Mouse (Mus musculus): ENCODE measurements around the gene Fam166b. TPM values are rescaled to one million over a fixed set of nuclear protein-coding genes. Genes with fewer than 3 reads are reported as not detected.

Fam166b gene
- polyA plus RNA-seq, 1 experiment, result 1.3 TPM

DNA sequence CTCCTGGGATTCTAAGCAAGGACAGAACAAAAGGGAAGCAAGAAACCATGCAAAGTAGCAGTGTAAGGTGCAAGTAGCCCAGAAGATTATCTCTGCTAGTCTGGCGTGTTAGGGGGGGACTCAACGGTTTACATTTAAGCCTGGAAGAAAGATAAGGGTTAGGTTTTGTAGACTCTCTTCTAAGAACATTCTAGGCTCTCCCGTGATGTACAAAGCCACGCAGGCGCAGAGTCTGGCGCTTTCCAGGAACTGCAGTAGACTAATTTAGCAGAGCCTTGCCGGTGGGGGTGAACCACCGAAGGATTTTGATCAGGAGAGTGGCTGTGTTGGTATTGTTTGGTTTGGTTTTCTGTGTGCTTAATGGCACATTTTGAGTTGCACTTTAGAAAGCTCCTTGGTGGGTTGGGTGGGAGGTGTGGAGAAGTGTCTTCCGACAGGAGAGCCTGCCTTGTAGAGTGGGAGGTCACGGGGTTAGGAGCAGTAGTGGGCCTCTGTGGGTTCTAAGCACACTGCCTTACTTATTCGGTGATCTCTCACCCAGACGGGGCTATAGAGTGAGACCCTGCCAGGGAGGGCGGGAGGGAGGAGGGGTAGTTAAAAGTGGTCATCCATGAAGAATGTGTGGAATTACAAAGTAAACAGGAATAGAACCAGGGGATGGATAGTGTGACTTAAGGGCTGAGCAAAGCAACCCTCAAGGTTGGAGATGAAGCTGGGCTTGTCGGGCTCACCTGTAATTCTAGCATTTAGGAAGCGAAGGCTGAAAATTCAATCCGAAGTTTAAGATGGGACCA, 11.5 kb downstream of the Fam166b start:
- TF ChIP-seq POLR2A (IDR thresholded peaks at IDR 0.05; ENCODE audit: low read depth, low read length), result no peak
- no peak for TF ChIP-seq CTCF (conservative IDR thresholded peaks at IDR 0.05; ENCODE audit: insufficient read depth, insufficient read length, low read depth, low read length)
- WGBS, result 47% methylated on average over 16 of the region's 16 CpGs
- no peak for DNase-seq

DNA sequence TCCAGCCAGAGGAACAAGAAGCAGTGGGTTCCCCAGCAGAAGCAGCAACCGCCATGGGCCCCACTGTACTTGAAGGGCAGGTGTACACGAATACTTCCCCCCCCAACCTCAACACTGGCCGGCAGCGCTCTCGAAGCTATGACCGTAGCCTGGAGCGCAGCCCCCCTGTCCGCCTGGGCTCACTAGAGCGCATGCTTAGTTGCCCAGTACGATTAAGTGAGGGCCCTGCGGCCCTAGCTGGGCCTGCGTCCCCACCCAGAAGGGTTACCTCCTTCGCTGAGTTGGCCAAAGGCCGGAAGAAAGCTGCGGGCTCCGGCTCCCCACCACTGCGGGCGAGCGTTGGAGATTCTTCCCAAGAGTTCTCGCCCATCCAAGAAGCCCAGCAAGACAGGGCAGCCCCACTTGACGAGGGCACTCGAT, 12.9 kb downstream of the Fam166b start:
- WGBS, result 97% methylated on average over 22 of the region's 22 CpGs
- Histone ChIP-seq H3K27me3 (replicated peaks; ENCODE audit: control insufficient read depth, insufficient read depth, low read length) (no peaks in the 10 kb centered on the region), H3K36me3 (ENCODE audit: control insufficient read depth, insufficient read depth, low read length) (no peaks in the 10 kb centered on the region), H3K4me3 (ENCODE audit: insufficient read depth, low read depth, low read length) (no peak overlapping the region), H3K4me1 (ENCODE audit: control insufficient read depth, insufficient read depth, low read length) (peaks cover 14% of the 10 kb centered on the region), H3K27ac (ENCODE audit: insufficient read depth, low read depth, low read length) (no peak overlapping the region)
- no peak for DNase-seq
- TF ChIP-seq POLR2A (IDR thresholded peaks at IDR 0.05; ENCODE audit: low read depth, low read length), result no peak
- TF ChIP-seq CTCF (conservative IDR thresholded peaks at IDR 0.05; ENCODE audit: insufficient read depth, insufficient read length, low read depth, low read length), result no peak

More for the DNA sequence above, 11.5 kb downstream of the Fam166b start:
- H3K27ac ChIP-seq (ENCODE audit: insufficient read depth, low read depth, low read length), result peak overlapping the region; percentile 80
- H3K4me3 ChIP-seq (ENCODE audit: insufficient read depth, low read depth, low read length), result no peak overlapping the region
- no peaks in the 10 kb centered on the region for H3K27me3 ChIP-seq (replicated peaks; ENCODE audit: control insufficient read depth, insufficient read depth, low read length)
- no peaks in the 10 kb centered on the region; the same call in 1 of the 2 replicates for H3K36me3 ChIP-seq (ENCODE audit: control insufficient read depth, insufficient read depth, low read length)
- H3K4me1 ChIP-seq (ENCODE audit: control insufficient read depth, insufficient read depth, low read length), result peaks cover 14% of the 10 kb centered on the region

DNA sequence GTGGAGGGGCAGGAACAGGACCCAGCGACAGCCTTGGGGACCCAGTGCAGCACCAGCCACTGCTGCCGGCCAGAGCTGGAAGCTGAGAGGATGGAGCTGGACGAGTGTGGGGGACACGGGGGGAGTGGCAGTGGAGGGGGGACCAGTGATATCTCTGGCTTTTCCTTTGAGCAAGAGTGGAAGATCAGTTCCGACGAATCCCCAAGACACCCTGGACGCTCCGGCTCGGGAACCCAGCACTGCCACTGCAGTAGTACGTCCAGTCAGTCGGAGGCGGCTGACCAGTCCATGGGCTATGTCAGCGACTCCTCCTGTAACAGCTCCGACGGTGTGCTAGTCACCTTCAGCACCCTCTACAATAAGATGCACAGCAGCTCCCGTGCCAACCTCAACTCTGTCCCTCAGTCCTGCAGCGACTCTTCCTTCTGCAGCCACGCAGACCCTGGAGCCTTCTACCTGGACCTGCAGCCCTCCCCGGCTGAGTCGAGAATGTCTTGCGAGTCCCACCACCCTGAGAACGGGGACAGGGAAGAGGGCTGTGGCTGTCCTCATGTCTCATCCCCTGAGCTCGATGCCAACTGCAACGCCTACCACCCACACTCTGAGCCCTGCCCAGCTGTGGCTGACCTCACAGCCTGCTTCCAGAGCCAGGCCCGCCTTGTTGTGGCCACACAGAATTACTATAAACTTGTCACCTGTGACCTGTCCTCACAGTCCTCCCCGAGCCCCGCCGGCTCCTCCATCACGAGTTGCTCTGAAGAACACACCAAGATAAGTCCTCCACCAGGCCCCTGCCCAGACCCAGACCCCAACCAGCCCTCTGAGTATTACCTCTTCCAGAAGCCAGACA, 13.5 kb downstream of the Fam166b start:
- DNase-seq, result no peak
- no peaks in the 10 kb centered on the region for H3K36me3 ChIP-seq (ENCODE audit: control insufficient read depth, insufficient read depth, low read length)
- TF ChIP-seq POLR2A (IDR thresholded peaks at IDR 0.05; ENCODE audit: low read depth, low read length) (no peak), CTCF (conservative IDR thresholded peaks at IDR 0.05; ENCODE audit: insufficient read depth, insufficient read length, low read depth, low read length) (no peak)
- peaks cover 14% of the 10 kb centered on the region for H3K4me1 ChIP-seq (ENCODE audit: control insufficient read depth, insufficient read depth, low read length)
- WGBS, result 85% methylated on average over 29 of the region's 29 CpGs
- H3K27me3 ChIP-seq (replicated peaks; ENCODE audit: control insufficient read depth, insufficient read depth, low read length), result no peaks in the 10 kb centered on the region
- no peak overlapping the region for H3K27ac ChIP-seq (ENCODE audit: insufficient read depth, low read depth, low read length)
- no peak overlapping the region for H3K4me3 ChIP-seq (ENCODE audit: insufficient read depth, low read depth, low read length)

DNA sequence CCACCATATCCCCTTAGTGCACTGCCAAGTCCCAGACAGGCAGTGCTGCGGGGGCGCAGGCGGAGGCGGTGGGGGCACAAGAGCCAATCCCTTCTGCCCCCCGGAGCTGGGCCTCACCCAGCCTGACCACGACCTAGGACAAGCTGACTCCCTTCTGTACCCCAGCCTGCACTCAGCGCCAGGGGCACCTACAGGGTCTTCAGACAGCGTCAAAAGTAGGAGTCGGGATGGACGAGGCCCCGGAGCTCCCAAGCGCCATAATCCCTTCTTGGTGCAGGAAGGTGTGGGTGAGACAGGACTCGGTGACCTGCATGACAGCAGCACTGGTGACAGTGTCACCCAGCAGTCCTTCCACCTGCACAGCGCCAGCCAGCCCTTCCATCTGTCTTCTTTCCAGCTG, 14.2 kb downstream of the Fam166b start:
- H3K4me1 ChIP-seq (ENCODE audit: control insufficient read depth, insufficient read depth, low read length), result peaks cover 9% of the 10 kb centered on the region
- H3K4me3 ChIP-seq (ENCODE audit: insufficient read depth, low read depth, low read length), result no peak overlapping the region
- H3K27me3 ChIP-seq (replicated peaks; ENCODE audit: control insufficient read depth, insufficient read depth, low read length), result no peaks in the 10 kb centered on the region
- no peak overlapping the region for H3K27ac ChIP-seq (ENCODE audit: insufficient read depth, low read depth, low read length)
- no peak for TF ChIP-seq CTCF (conservative IDR thresholded peaks at IDR 0.05; ENCODE audit: insufficient read depth, insufficient read length, low read depth, low read length)
- TF ChIP-seq POLR2A (IDR thresholded peaks at IDR 0.05; ENCODE audit: low read depth, low read length), result no peak
- WGBS, result 91% methylated on average over 14 of the region's 14 CpGs
- no peak for DNase-seq
- H3K36me3 ChIP-seq (ENCODE audit: control insufficient read depth, insufficient read depth, low read length), result no peaks in the 10 kb centered on the region

DNA sequence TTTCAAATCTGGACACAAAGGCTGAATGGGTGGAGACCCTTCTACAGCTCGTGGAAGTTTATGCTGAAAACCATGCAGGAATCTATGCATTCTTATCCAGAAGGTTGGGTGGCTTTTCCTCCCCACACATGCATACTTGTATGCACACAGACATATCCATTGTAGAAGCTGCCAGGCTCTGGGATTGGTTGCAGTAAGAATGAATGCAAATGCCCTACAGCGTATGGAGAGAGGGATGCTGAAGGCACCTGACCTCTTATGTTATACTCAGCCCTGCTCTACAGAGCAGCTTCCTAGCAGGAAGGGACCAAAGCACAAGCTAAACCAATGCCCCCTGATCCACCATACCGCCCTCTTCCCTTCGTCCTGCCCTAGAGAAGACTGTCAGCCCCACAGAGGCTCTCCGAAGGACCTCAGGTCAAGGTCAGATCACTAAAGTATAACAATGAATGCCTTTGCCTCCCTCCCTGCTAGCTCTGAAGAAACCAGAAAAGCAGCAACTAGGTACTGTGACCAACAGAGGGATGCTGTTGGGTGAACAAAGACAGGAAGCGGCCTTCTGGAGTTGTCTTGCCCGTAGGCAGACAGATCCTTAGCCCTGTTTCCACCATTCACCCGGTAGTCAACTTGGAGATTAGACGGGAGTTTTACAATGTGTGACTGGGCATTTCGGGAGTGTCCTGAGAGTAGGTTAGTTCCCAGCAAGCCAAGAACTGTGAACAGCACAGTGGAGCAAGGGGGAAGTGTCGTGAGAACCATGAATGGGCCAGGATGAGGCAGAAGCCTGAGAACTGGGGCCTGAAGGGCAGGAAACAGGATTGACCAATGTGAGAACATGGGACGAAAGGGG, 21.6 kb downstream of the Fam166b start:
- DNase-seq, result no peak
- no peaks in the 10 kb centered on the region for H3K36me3 ChIP-seq (ENCODE audit: control insufficient read depth, insufficient read depth, low read length)
- H3K27ac ChIP-seq (ENCODE audit: insufficient read depth, low read depth, low read length), result peak overlapping the region; percentile 49
- peaks cover 7% of the 10 kb centered on the region for H3K4me1 ChIP-seq (ENCODE audit: control insufficient read depth, insufficient read depth, low read length)
- H3K27me3 ChIP-seq (replicated peaks; ENCODE audit: control insufficient read depth, insufficient read depth, low read length), result no peaks in the 10 kb centered on the region
- WGBS, result 54% methylated on average over 12 of the region's 12 CpGs
- peak overlapping the region; percentile 48 for H3K4me3 ChIP-seq (ENCODE audit: insufficient read depth, low read depth, low read length)
- TF ChIP-seq CTCF (conservative IDR thresholded peaks at IDR 0.05; ENCODE audit: insufficient read depth, insufficient read length, low read depth, low read length) (no peak), POLR2A (IDR thresholded peaks at IDR 0.05; ENCODE audit: low read depth, low read length) (no peak)

DNA sequence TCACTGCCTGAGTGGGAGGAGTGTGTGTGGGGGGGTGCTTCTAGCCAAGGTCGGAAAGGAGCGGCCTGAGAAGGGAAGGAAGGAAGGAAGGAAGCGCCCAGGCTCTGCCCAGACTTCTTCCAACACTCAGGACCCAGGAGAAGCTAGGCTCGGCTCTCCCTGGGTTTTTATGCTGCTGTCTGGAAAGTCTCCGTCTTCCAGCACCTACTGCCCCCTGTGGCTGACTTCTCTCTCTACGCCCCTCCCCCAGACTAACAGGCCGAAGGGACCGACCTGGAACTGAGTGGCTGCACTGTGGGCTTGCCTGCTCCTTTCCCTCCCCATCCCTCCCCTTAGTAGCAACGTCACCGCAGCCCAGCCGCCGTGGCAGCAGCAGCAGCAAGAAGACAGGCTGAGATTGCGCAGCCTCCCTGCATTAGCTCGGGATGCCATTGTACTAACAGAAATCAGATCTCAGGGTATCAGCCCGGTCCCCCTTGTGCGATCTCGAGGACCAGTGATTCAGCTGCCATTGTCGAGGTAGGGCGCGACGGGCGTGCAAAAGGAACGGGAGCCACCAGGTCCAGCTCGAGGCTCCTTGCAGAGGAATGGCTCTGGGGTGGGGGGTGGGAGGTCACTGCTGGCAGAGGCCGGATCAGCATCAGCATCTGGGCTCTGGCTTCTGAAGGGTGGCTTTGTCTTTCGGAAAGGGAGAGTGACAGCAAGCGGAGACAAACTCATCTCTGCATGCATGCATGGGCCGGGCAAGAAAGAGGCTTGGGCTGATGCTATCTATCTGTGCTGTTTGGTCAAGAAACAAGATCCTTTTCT, 22.6 kb downstream of the Fam166b start:
- no peaks in the 10 kb centered on the region for H3K36me3 ChIP-seq (ENCODE audit: control insufficient read depth, insufficient read depth, low read length)
- TF ChIP-seq POLR2A (IDR thresholded peaks at IDR 0.05; ENCODE audit: low read depth, low read length) (peak; percentile 25), CTCF (conservative IDR thresholded peaks at IDR 0.05; ENCODE audit: insufficient read depth, insufficient read length, low read depth, low read length) (peak; percentile 55)
- WGBS, result 14% methylated on average over 28 of the region's 28 CpGs
- H3K4me1 ChIP-seq (ENCODE audit: control insufficient read depth, insufficient read depth, low read length), result peaks cover 12% of the 10 kb centered on the region
- H3K27ac ChIP-seq (ENCODE audit: insufficient read depth, low read depth, low read length), result peak overlapping the region; percentile 89
- H3K4me3 ChIP-seq (ENCODE audit: insufficient read depth, low read depth, low read length), result peak overlapping the region; percentile 48
- H3K27me3 ChIP-seq (replicated peaks; ENCODE audit: control insufficient read depth, insufficient read depth, low read length), result no peaks in the 10 kb centered on the region
- DNase-seq, result peak; percentile 92
